Mouse (Mus musculus) CH12.LX (cell line): ENCODE results near the gene Myh3.

Experiments
- CHD2 ChIP-seq: IDR thresholded peaks from 2 replicates; pipeline ENCODE4 v1.6.1; 2011; ENCODE audit warnings: low read length, improper control_type of control experiment
- CTCF ChIP-seq, 2 experiments: IDR thresholded peaks in 1 of 2; conservative IDR thresholded peaks in 1 of 2; 2 replicates each; pipeline ENCODE4 v1.5.1; 2011 to 2012; ENCODE audit warnings: low read depth in 2 of 2, low read length in 2 of 2, improper control_type of control experiment in 1 of 2, inconsistent platforms in 1 of 2, mild to moderate bottlenecking in 1 of 2, moderate library complexity in 1 of 2
- EP300 ChIP-seq: IDR thresholded peaks from 2 replicates; pipeline ENCODE4 v1.6.1; 2011; ENCODE audit warnings: low read length, improper control_type of control experiment
- KAT2A ChIP-seq: IDR thresholded peaks from 2 replicates; pipeline ENCODE4 v1.6.1; 2012; ENCODE audit warnings: low read length, improper control_type of control experiment, inconsistent platforms; ENCODE audit not compliant: insufficient replicate concordance
- MAFK ChIP-seq: IDR thresholded peaks from 2 replicates; pipeline ENCODE4 v1.6.1; 2011; ENCODE audit warnings: low read length, improper control_type of control experiment; ENCODE audit not compliant: insufficient replicate concordance
- MAX ChIP-seq: IDR thresholded peaks from 2 replicates; pipeline ENCODE4 v1.6.1; 2011; ENCODE audit warnings: low read length, improper control_type of control experiment
- NRF1 ChIP-seq: IDR thresholded peaks from 2 replicates; pipeline ENCODE4 v1.6.1; 2014; ENCODE audit warnings: low read depth, mild to moderate bottlenecking, inconsistent platforms, low read length, improper control_type of control experiment, moderate library complexity
- POLR2A ChIP-seq: IDR thresholded peaks from 2 replicates; pipeline ENCODE4 v1.6.1; 2011; ENCODE audit warnings: low read depth, mild to moderate bottlenecking, improper control_type of control experiment, low read length
- RAD21 ChIP-seq: IDR thresholded peaks from 2 replicates; pipeline ENCODE4 v1.6.1; 2011; ENCODE audit warnings: low read depth, mild to moderate bottlenecking, low read length, improper control_type of control experiment, moderate library complexity
- SMC3 ChIP-seq: IDR thresholded peaks from 2 replicates; pipeline ENCODE4 v1.6.1; 2011; ENCODE audit warnings: low read depth, low read length, improper control_type of control experiment
- UBTF ChIP-seq: IDR thresholded peaks from 2 replicates; pipeline ENCODE4 v1.6.1; 2012; ENCODE audit warnings: low read depth, mild to moderate bottlenecking, inconsistent platforms, low read length, improper control_type of control experiment, moderate library complexity
- ZKSCAN1 ChIP-seq: IDR thresholded peaks from 2 replicates; pipeline ENCODE4 v1.6.1; 2012; ENCODE audit warnings: low read depth, inconsistent platforms, low read length, improper control_type of control experiment, borderline replicate concordance

GRCm38 (mm10) chr11:67124943-67125342 lies 46.8 kb downstream of the Myh3 start:
- TF ChIP-seq UBTF (no peak), CTCF (conservative IDR thresholded peaks at IDR 0.05 in 1 of 2, IDR thresholded peaks at IDR 0.05 in 1 of 2; ENCODE audit: low read depth in 2 of 2, low read length in 2 of 2) (no peak), MAFK (no peak), MAX (0 out of 2 replicates have a peak, but pooled peaks have one; percentile 33), POLR2A (no peak; the same call in 1 of the 2 replicates), CHD2 (no peak), EP300 (peak; percentile 36; the same call in 1 of the 2 replicates), ZKSCAN1 (no peak), RAD21 (no peak), NRF1 (no peak), SMC3 (no peak), KAT2A (no peak)
